Mouse (Mus musculus) stomach, embryonic 16.5 days (tissue): Measurements from ENCODE around the gene Fxyd2. TPM values are rescaled to one million over a fixed set of nuclear protein-coding genes. Genes with fewer than 3 reads are reported as not detected.

Experiments
- ATAC-seq: fragments of 200-750 bp; cut with Nextera tagmentation; 2 replicates; pipeline ENCODE4 v1.8.0; 2017; ENCODE audit warnings: moderate number of reproducible peaks, moderate TSS enrichment; ENCODE audit not compliant: insufficient read depth, low FRiP score
- H3K27ac ChIP-seq: fragments of 300-500 bp; sonication (generic); 2 replicates; pipeline ENCODE4 v1.5.1; 2014; ENCODE audit warnings: low read length
- H3K27me3 ChIP-seq: fragments of 300-500 bp; sonication (generic); 2 replicates; pipeline ENCODE4 v1.6.1; 2014; ENCODE audit warnings: low read length, control low read depth, mixed read lengths; ENCODE audit not compliant: control insufficient read depth, insufficient read depth
- H3K36me3 ChIP-seq: fragments of 300-500 bp; sonication (generic); 2 replicates; pipeline ENCODE4 v1.6.1; 2014; ENCODE audit warnings: low read length; ENCODE audit not compliant: control insufficient read depth, insufficient read depth
- H3K4me1 ChIP-seq: fragments of 300-500 bp; sonication (generic); 2 replicates; pipeline ENCODE4 v1.6.1; 2014; ENCODE audit warnings: low read length, control low read depth, mixed read lengths; ENCODE audit not compliant: control insufficient read depth, insufficient read depth
- H3K4me2 ChIP-seq: fragments of 300-500 bp; sonication (generic); 2 replicates; pipeline ENCODE4 v1.6.1; 2014; ENCODE audit warnings: low read depth, low read length, mixed read lengths
- H3K4me3 ChIP-seq: fragments of 300-500 bp; sonication (generic); replicated peaks from 2 replicates; pipeline ENCODE4 v1.5.1; 2014; ENCODE audit warnings: mild to moderate bottlenecking, low read length
- H3K9ac ChIP-seq: fragments of 300-500 bp; sonication (generic); 2 replicates; pipeline ENCODE4 v1.6.1; 2014; ENCODE audit warnings: low read length
- H3K9me3 ChIP-seq: fragments of 300-500 bp; sonication (generic); replicated peaks from 2 replicates; pipeline ENCODE4 v1.6.1; 2016; ENCODE audit warnings: low read length, control low read depth; ENCODE audit not compliant: control insufficient read depth
- WGBS: fragments of 180-500 bp; shearing (Covaris S2); extraction: QIAGEN DNeasy Blood & Tissue Kit; methylation state at CpG from one replicate; pipeline ENCODE4 v1.1.7; 2014; 5-methylcytosine and 5-hydroxymethylcytosine counted together
- polyA plus RNA-seq: library from polyadenylated mRNA; unstranded; fragments of >200 nt; fragmentation: Nextera tagmentation; extraction: Ambion mirVana; gene quantifications from 2 replicates; pipeline ENCODE4 v1.2.1, GENCODE M21; 2015

Gene Fxyd2
- polyA plus RNA-seq, 1 experiment from 2014 or later = 2.5 TPM

GRCm38 (mm10) chr9:45412700-45413477 is 13.4 kb downstream of the Fxyd2 start:
- ATAC-seq = no peak
- no peak overlapping the region for H3K4me2 ChIP-seq
- no peak overlapping the region for H3K9ac ChIP-seq
- H3K4me1 ChIP-seq = peaks cover 7% of the 10 kb centered on the region; the same call in 1 of the 2 replicates
- H3K27me3 ChIP-seq = no peaks in the 10 kb centered on the region
- H3K27ac ChIP-seq = no peak overlapping the region
- 72% methylated on average over 4 of the region's 4 CpGs for WGBS
- no peaks in the 10 kb centered on the region for H3K36me3 ChIP-seq
- H3K4me3 ChIP-seq = no peak overlapping the region
- no peaks in the 10 kb centered on the region for H3K9me3 ChIP-seq

DNA sequence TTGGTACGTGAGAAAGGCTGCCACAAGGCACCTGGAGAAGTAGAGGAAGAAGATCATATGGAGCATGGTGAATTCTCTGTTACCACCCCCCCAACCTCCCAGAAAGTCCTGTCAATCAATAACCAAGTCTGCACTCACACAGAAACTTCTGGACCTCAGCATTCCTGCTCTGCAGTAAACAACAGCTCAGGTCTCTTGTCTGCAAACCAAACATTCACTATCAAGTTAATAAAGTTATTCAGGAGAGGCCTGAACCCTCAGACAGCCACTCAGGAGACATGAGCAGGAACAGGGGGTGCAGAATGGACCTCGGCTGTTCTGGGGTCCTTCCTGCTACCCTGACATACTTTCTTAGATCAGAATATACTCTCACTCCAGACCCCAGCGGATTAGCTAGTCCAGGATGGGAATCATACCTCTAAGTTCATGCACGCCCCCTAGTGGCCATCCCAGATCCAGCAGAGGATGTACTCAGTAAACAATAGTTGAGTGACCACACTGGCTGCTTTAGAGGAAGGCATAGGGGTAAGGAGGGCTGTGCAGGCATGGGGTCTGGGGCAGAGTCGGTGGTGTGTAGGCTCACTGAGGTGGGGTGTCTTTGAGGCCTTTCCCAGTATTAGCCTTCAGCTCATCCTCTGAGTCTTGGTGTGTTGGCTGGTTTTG is 14.1 kb downstream of the Fxyd2 start:
- H3K4me3 ChIP-seq = no peak overlapping the region
- no peak overlapping the region for H3K4me2 ChIP-seq
- H3K4me1 ChIP-seq = peaks cover 4% of the 10 kb centered on the region; the same call in 1 of the 2 replicates
- no peak overlapping the region for H3K27ac ChIP-seq
- ATAC-seq = no peak
- no peaks in the 10 kb centered on the region for H3K27me3 ChIP-seq
- WGBS = 52% methylated on average over 5 of the region's 5 CpGs
- H3K9ac ChIP-seq = no peak overlapping the region
- no peaks in the 10 kb centered on the region for H3K36me3 ChIP-seq
- H3K9me3 ChIP-seq = no peaks in the 10 kb centered on the region

DNA sequence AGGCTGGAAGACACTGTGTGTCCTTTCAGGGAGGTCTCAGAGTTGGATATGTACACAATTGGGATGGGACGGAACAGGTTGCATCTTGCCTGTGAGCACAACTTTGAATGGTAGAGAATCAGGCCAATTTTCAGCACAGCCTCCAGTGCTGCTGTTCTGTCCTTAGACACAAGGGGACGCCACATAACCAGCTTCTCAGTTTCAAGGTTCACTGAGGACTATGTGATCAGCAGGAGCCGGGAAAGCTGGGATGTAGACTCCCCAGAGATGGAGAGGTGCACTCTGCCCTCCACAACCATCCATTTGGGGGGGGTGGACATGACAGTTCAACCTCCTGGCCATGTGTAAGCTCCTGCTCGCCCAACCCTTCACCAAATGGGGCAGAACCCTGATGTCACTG is 16.4 kb downstream of the Fxyd2 start:
- Histone ChIP-seq H3K9ac (no peak overlapping the region), H3K9me3 (no peaks in the 10 kb centered on the region), H3K27ac (no peak overlapping the region), H3K4me1 (peaks cover 4% of the 10 kb centered on the region; the same call in 1 of the 2 replicates), H3K4me3 (no peak overlapping the region), H3K4me2 (no peak overlapping the region), H3K27me3 (no peaks in the 10 kb centered on the region), H3K36me3 (no peaks in the 10 kb centered on the region)
- WGBS = 49% methylated on average over 4 of the region's 4 CpGs
- no peak for ATAC-seq

- Histone ChIP-seq H3K4me3 (peak overlapping the region; percentile 26; the same call in 1 of the 2 replicates), H3K9ac (peak overlapping the region; percentile 50; the same call in 1 of the 2 replicates), H3K27me3 (no peaks in the 10 kb centered on the region), H3K36me3 (no peaks in the 10 kb centered on the region), H3K9me3 (no peaks in the 10 kb centered on the region), H3K4me2 (peak overlapping the region; percentile 38), H3K27ac (no peak overlapping the region), H3K4me1 (no peaks in the 10 kb centered on the region)
- 15% methylated on average over 8 of the region's 8 CpGs for WGBS
- peak; percentile 66; the same call in 1 of the 2 replicates for ATAC-seq
Measured at GRCm38 (mm10) chr9:45417245-45417644, 17.8 kb downstream of the Fxyd2 start.

GRCm38 (mm10) chr9:45418252-45418651 is 18.8 kb downstream of the Fxyd2 start:
- H3K9me3 ChIP-seq = no peaks in the 10 kb centered on the region
- H3K27ac ChIP-seq = no peak overlapping the region
- 67% methylated on average over 8 of the region's 8 CpGs for WGBS
- H3K27me3 ChIP-seq = no peaks in the 10 kb centered on the region
- H3K36me3 ChIP-seq = no peaks in the 10 kb centered on the region
- H3K4me1 ChIP-seq = no peaks in the 10 kb centered on the region
- no peak overlapping the region for H3K9ac ChIP-seq
- ATAC-seq = no peak
- H3K4me2 ChIP-seq = no peak overlapping the region
- no peak overlapping the region for H3K4me3 ChIP-seq

- Histone ChIP-seq H3K27me3 (no peaks in the 10 kb centered on the region), H3K9ac (no peak overlapping the region)
- 62% methylated on average over 8 of the region's 8 CpGs for WGBS
Measured at GRCm38 (mm10) chr9:45421209-45421608, 21.7 kb downstream of the Fxyd2 start.

DNA sequence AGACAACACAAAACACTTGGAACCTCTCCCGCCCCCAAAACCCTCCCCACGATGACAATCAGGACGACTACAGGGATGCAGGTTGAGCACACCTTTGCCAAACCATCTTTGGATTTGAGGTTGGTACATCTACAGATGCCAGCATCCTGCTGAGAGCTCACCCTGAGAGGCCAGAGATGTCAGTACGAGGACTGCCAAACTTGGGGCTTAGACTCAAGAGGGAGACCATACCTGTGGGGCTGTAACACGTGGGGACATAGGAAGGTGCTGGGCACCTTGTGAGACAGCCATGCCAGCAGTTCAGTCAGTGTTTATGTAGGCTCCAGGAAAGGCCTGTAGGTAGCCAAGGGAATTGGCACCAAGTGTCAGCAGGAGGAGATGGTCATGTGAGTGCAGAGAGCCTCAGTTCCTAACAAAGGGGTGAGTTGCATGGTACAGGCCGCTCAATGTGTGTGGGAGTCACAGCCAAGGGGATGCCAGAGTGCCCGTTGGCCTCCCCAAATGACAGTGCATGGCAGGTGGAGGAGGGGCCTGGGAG is 23.4 kb downstream of the Fxyd2 start:
- WGBS = 77% methylated on average over 7 of the region's 7 CpGs
- no peak overlapping the region for H3K9ac ChIP-seq
- ATAC-seq = no peak
- H3K27ac ChIP-seq = no peak overlapping the region
- no peaks in the 10 kb centered on the region for H3K36me3 ChIP-seq
- H3K9me3 ChIP-seq = no peaks in the 10 kb centered on the region
- H3K4me3 ChIP-seq = no peak overlapping the region
- H3K4me2 ChIP-seq = no peak overlapping the region
- H3K27me3 ChIP-seq = no peaks in the 10 kb centered on the region
- no peaks in the 10 kb centered on the region for H3K4me1 ChIP-seq

More at GRCm38 (mm10) chr9:45421209-45421608, 21.7 kb downstream of the Fxyd2 start:
- Histone ChIP-seq H3K9me3 (no peaks in the 10 kb centered on the region), H3K4me2 (no peak overlapping the region), H3K4me1 (no peaks in the 10 kb centered on the region), H3K27ac (no peak overlapping the region), H3K36me3 (no peaks in the 10 kb centered on the region), H3K4me3 (no peak overlapping the region)
- no peak for ATAC-seq

- no peak for ATAC-seq
- Histone ChIP-seq H3K4me1 (peaks cover 3% of the 10 kb centered on the region; the same call in 1 of the 2 replicates), H3K4me2 (no peak within 1 kb of the TSS), H3K27me3 (peaks cover 30% of the 10 kb centered on the region), H3K27ac (no peak within 1 kb of the TSS), H3K9ac (no peak within 1 kb of the TSS), H3K9me3 (no peaks in the 10 kb centered on the region), H3K4me3 (no peak within 1 kb of the TSS), H3K36me3 (no peaks in the 10 kb centered on the region)
- WGBS = 78% methylated on average over 4 of the region's 4 CpGs
Measured at GRCm38 (mm10) chr9:45426456-45426855, 27.0 kb downstream of the Fxyd2 start, which contains the start of gene Dscaml1. Dscaml1 (plus strand) TSS chr9:45426628.

DNA sequence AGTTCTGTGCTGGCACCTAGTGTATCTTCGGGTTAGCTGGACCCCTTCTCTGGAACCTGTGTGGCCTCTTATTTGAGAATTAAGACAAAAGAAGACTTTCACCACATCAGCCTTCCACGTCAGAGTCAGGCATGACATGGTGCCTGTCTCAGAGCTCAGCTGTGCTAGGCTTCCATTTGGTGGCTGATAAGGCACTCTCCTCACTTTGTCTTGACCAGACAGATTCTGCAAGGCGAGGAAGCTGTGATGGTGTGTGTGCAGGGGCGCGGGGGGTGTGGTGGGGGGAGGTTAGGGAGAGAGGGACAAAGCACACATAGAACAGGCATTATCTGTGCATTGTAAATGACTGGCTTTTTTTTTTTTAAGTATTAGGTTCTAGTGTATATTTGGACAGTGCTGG is 29.9 kb downstream of the Fxyd2 start:
- Histone ChIP-seq H3K36me3 (no peaks in the 10 kb centered on the region), H3K9me3 (no peaks in the 10 kb centered on the region), H3K4me2 (no peak overlapping the region), H3K27ac (no peak overlapping the region), H3K4me3 (no peak overlapping the region), H3K27me3 (peaks cover 44% of the 10 kb centered on the region), H3K9ac (no peak overlapping the region), H3K4me1 (peaks cover 3% of the 10 kb centered on the region; the same call in 1 of the 2 replicates)
- ATAC-seq = no peak
- WGBS = 20% methylated on average over 5 of the region's 5 CpGs
